Mouse (Mus musculus): Measurements from ENCODE around the gene Neurl1a. TPM values are rescaled to one million over a fixed set of nuclear protein-coding genes. Genes with fewer than 3 reads are reported as not detected.

The Neurl1a gene
- polyA plus RNA-seq, 1 experiment from 2014 or later = 2.6 TPM

- Histone ChIP-seq H3K36me3 (no peaks in the 10 kb centered on the region), H3K4me3 (no peak overlapping the region), H3K4me2 (no peak overlapping the region), H3K9ac (no peak overlapping the region), H3K27me3 (replicated peaks) (peaks cover 3% of the 10 kb centered on the region; the same call in 1 of the 2 replicates), H3K4me1 (peaks cover 10% of the 10 kb centered on the region; the same call in 1 of the 2 replicates), H3K9me3 (replicated peaks) (no peaks in the 10 kb centered on the region), H3K27ac (no peak overlapping the region)
- WGBS (ENCODE audit: insufficient replicate concordance) = 73% methylated on average over 2 of the region's 2 CpGs
- ATAC-seq = no peak
These were observed 41.6 kb downstream of the Neurl1a start for GRCm38 (mm10) chr19:47220232-47220631.

- H3K27me3 ChIP-seq (replicated peaks) = peaks cover 3% of the 10 kb centered on the region; the same call in 1 of the 2 replicates
- H3K4me1 ChIP-seq = peaks cover 10% of the 10 kb centered on the region; the same call in 1 of the 2 replicates
- H3K4me3 ChIP-seq = no peak overlapping the region
- no peak for ATAC-seq
- H3K9ac ChIP-seq = no peak overlapping the region
- H3K4me2 ChIP-seq = no peak overlapping the region
- H3K27ac ChIP-seq = no peak overlapping the region
- H3K9me3 ChIP-seq (replicated peaks) = no peaks in the 10 kb centered on the region
- H3K36me3 ChIP-seq = no peaks in the 10 kb centered on the region
- 60% methylated on average over 4 of the region's 4 CpGs for WGBS (ENCODE audit: insufficient replicate concordance)
These were observed 42.4 kb downstream of the Neurl1a start for GRCm38 (mm10) chr19:47221006-47221405.

GRCm38 (mm10) chr19:47221500-47222153, 43.0 kb downstream of the Neurl1a start:
- no peaks in the 10 kb centered on the region for H3K36me3 ChIP-seq
- no peak overlapping the region for H3K4me3 ChIP-seq
- no peak overlapping the region for H3K9ac ChIP-seq
- no peaks in the 10 kb centered on the region for H3K9me3 ChIP-seq (replicated peaks)
- no peak overlapping the region for H3K27ac ChIP-seq
- H3K4me1 ChIP-seq = peaks cover 10% of the 10 kb centered on the region; the same call in 1 of the 2 replicates
- H3K27me3 ChIP-seq (replicated peaks) = peaks cover 3% of the 10 kb centered on the region; the same call in 1 of the 2 replicates
- H3K4me2 ChIP-seq = no peak overlapping the region
- 72% methylated on average over 7 of the region's 7 CpGs for WGBS (ENCODE audit: insufficient replicate concordance)
- ATAC-seq = no peak

GRCm38 (mm10) chr19:47222154-47222840, 43.7 kb downstream of the Neurl1a start:
- H3K27me3 ChIP-seq (replicated peaks) = peaks cover 3% of the 10 kb centered on the region; the same call in 1 of the 2 replicates
- H3K27ac ChIP-seq = no peak overlapping the region
- no peak for ATAC-seq
- WGBS (ENCODE audit: insufficient replicate concordance) = 69% methylated on average over 8 of the region's 8 CpGs
- H3K9me3 ChIP-seq (replicated peaks) = no peaks in the 10 kb centered on the region
- peaks cover 10% of the 10 kb centered on the region; the same call in 1 of the 2 replicates for H3K4me1 ChIP-seq
- no peak overlapping the region for H3K4me2 ChIP-seq
- no peaks in the 10 kb centered on the region for H3K36me3 ChIP-seq
- no peak overlapping the region for H3K9ac ChIP-seq
- H3K4me3 ChIP-seq = no peak overlapping the region

- ATAC-seq = no peak
- 55% methylated on average over 15 of the region's 15 CpGs for WGBS (ENCODE audit: insufficient replicate concordance)
- Histone ChIP-seq H3K9ac (no peak overlapping the region), H3K4me2 (no peak overlapping the region), H3K27ac (no peak overlapping the region), H3K36me3 (no peaks in the 10 kb centered on the region), H3K4me3 (no peak overlapping the region), H3K9me3 (replicated peaks) (no peaks in the 10 kb centered on the region), H3K27me3 (replicated peaks) (peaks cover 3% of the 10 kb centered on the region; the same call in 1 of the 2 replicates), H3K4me1 (peaks cover 10% of the 10 kb centered on the region; the same call in 1 of the 2 replicates)
These were observed 44.4 kb downstream of the Neurl1a start for GRCm38 (mm10) chr19:47222841-47223557.

- Histone ChIP-seq H3K27ac (no peak overlapping the region), H3K4me3 (no peak overlapping the region), H3K9ac (no peak overlapping the region), H3K36me3 (no peaks in the 10 kb centered on the region), H3K27me3 (replicated peaks) (peaks cover 13% of the 10 kb centered on the region; the same call in 1 of the 2 replicates), H3K4me1 (peaks cover 8% of the 10 kb centered on the region), H3K9me3 (replicated peaks) (no peaks in the 10 kb centered on the region), H3K4me2 (no peak overlapping the region)
- no peak for ATAC-seq
- WGBS (ENCODE audit: insufficient replicate concordance) = 43% methylated on average over 4 of the region's 4 CpGs
These were observed 46.1 kb downstream of the Neurl1a start for GRCm38 (mm10) chr19:47224743-47225142.

GRCm38 (mm10) chr19:47225791-47226190, 47.2 kb downstream of the Neurl1a start:
- H3K4me2 ChIP-seq = no peak overlapping the region
- no peak for ATAC-seq
- H3K27ac ChIP-seq = no peak overlapping the region
- WGBS (ENCODE audit: insufficient replicate concordance) = 58% methylated on average over 5 of the region's 5 CpGs
- no peaks in the 10 kb centered on the region for H3K36me3 ChIP-seq
- no peak overlapping the region for H3K9ac ChIP-seq
- no peak overlapping the region for H3K4me3 ChIP-seq
- no peaks in the 10 kb centered on the region for H3K9me3 ChIP-seq (replicated peaks)
- H3K27me3 ChIP-seq (replicated peaks) = peaks cover 13% of the 10 kb centered on the region; the same call in 1 of the 2 replicates
- H3K4me1 ChIP-seq = peaks cover 5% of the 10 kb centered on the region; the same call in 1 of the 2 replicates

- WGBS (ENCODE audit: insufficient replicate concordance) = 14% methylated on average over 17 of the region's 17 CpGs
- Histone ChIP-seq H3K4me2 (peak overlapping the region; percentile 47), H3K27me3 (replicated peaks) (0 out of 2 replicates have a peak, but pooled peaks cover 10% of the 10 kb centered on the region), H3K27ac (no peak overlapping the region), H3K36me3 (no peaks in the 10 kb centered on the region), H3K9me3 (replicated peaks) (no peaks in the 10 kb centered on the region), H3K9ac (no peak overlapping the region), H3K4me3 (peak overlapping the region; percentile 16; the same call in 1 of the 2 replicates), H3K4me1 (peaks cover 5% of the 10 kb centered on the region; the same call in 1 of the 2 replicates)
- ATAC-seq = 0 out of 2 replicates have a peak, but pooled peaks have one; percentile 32
These were observed 50.2 kb downstream of the Neurl1a start for GRCm38 (mm10) chr19:47228725-47229252.

GRCm38 (mm10) chr19:47229461-47229860, 50.8 kb downstream of the Neurl1a start:
- Histone ChIP-seq H3K9ac (no peak overlapping the region), H3K4me1 (peaks cover 5% of the 10 kb centered on the region; the same call in 1 of the 2 replicates), H3K27ac (no peak overlapping the region), H3K4me2 (no peak overlapping the region), H3K4me3 (no peak overlapping the region), H3K36me3 (no peaks in the 10 kb centered on the region), H3K9me3 (replicated peaks) (no peaks in the 10 kb centered on the region), H3K27me3 (replicated peaks) (0 out of 2 replicates have a peak, but pooled peaks cover 10% of the 10 kb centered on the region)
- WGBS (ENCODE audit: insufficient replicate concordance) = 68% methylated on average over 5 of the region's 5 CpGs
- ATAC-seq = no peak

- Histone ChIP-seq H3K4me1 (peaks cover 5% of the 10 kb centered on the region; the same call in 1 of the 2 replicates), H3K4me3 (no peak overlapping the region), H3K4me2 (no peak overlapping the region), H3K9me3 (replicated peaks) (no peaks in the 10 kb centered on the region), H3K36me3 (no peaks in the 10 kb centered on the region), H3K9ac (no peak overlapping the region), H3K27me3 (replicated peaks) (0 out of 2 replicates have a peak, but pooled peaks cover 10% of the 10 kb centered on the region), H3K27ac (no peak overlapping the region)
- WGBS (ENCODE audit: insufficient replicate concordance) = 76% methylated on average over 7 of the region's 7 CpGs
- no peak for ATAC-seq
These were observed 51.5 kb downstream of the Neurl1a start for GRCm38 (mm10) chr19:47230082-47230481.

GRCm38 (mm10) chr19:47230682-47231081, 52.1 kb downstream of the Neurl1a start:
- no peak for ATAC-seq
- H3K4me2 ChIP-seq = no peak overlapping the region
- peaks cover 5% of the 10 kb centered on the region; the same call in 1 of the 2 replicates for H3K4me1 ChIP-seq
- no peak overlapping the region for H3K4me3 ChIP-seq
- H3K9ac ChIP-seq = no peak overlapping the region
- H3K27ac ChIP-seq = no peak overlapping the region
- 0 out of 2 replicates have a peak, but pooled peaks cover 10% of the 10 kb centered on the region for H3K27me3 ChIP-seq (replicated peaks)
- H3K9me3 ChIP-seq (replicated peaks) = no peaks in the 10 kb centered on the region
- WGBS (ENCODE audit: insufficient replicate concordance) = 71% methylated on average over 8 of the region's 8 CpGs
- H3K36me3 ChIP-seq = no peaks in the 10 kb centered on the region
